ENCODE assay signal across 8 mouse cellular contexts in genomic region chr6:7660377-7661080, GRCm38 (mm10). TPM values are rescaled to one million over a fixed set of nuclear protein-coding genes. Genes with fewer than 3 reads are reported as not detected.
DNase-seq lines count a peak whose midpoint lies in the region; ATAC-seq and TF ChIP-seq lines count a peak whose summit lies in the region.

No protein-coding gene starts in this region.

- TF ChIP-seq POLR2A in cortical plate, adult 2 months (IDR thresholded peaks at IDR 0.05; ENCODE audit: extremely low read depth, insufficient read depth, low read length), result no peak

- peak; percentile 73 for DNase-seq in embryonic facial prominence, embryonic 11.5 days (ENCODE audit: low spot score)
- no peak for DNase-seq in embryonic facial prominence, embryonic 10.5 days (ENCODE audit: low spot score)
- DNase-seq in lung, embryonic 14.5 days, result peak; percentile 81
- DNase-seq in lung, postnatal 14 days, result no peak
- DNase-seq in large intestine, adult 2 months (ENCODE audit: low read depth, low spot score), result peak; percentile 14
- DNase-seq in testis, postnatal 10 days (ENCODE audit: low spot score), result no peak
- no peak for DNase-seq in right cerebral cortex, postnatal 14 days

- no peaks in the 10 kb centered on the region for H3K9me3 ChIP-seq in embryonic facial prominence, embryonic 11.5 days (replicated peaks; ENCODE audit: control insufficient read depth, low read length)
- no peaks in the 10 kb centered on the region for H3K9me3 ChIP-seq in embryonic facial prominence, embryonic 10.5 days
- no peaks in the 10 kb centered on the region for H3K9me3 ChIP-seq in lung, embryonic 14.5 days (ENCODE audit: low read depth, low read length)

- H3K4me1 ChIP-seq in embryonic facial prominence, embryonic 11.5 days (ENCODE audit: control insufficient read depth, insufficient read depth, low read length), result no peaks in the 10 kb centered on the region
- H3K4me1 ChIP-seq in embryonic facial prominence, embryonic 10.5 days, result no peaks in the 10 kb centered on the region
- H3K4me1 ChIP-seq in lung, embryonic 14.5 days (ENCODE audit: insufficient read depth), result no peaks in the 10 kb centered on the region
- no peaks in the 10 kb centered on the region for H3K4me1 ChIP-seq in cortical plate, adult 2 months (ENCODE audit: control insufficient read depth, insufficient read depth, low read length)

- peak; percentile 73 for TF ChIP-seq CTCF in lung, embryonic 14.5 days (IDR thresholded peaks at IDR 0.05; ENCODE audit: low read depth)
- peak; percentile 32; the same call in 1 of the 2 replicates for TF ChIP-seq CTCF in cortical plate, adult 2 months (IDR thresholded peaks at IDR 0.05; ENCODE audit: extremely low read depth, insufficient read depth, low read length)

- 65% methylated on average over 5 of the region's 5 CpGs for WGBS in embryonic facial prominence, embryonic 11.5 days
- WGBS in embryonic facial prominence, embryonic 10.5 days, result 68% methylated on average over 5 of the region's 5 CpGs
- WGBS in lung, embryonic 14.5 days, result 57% methylated on average over 5 of the region's 5 CpGs
- WGBS in large intestine, adult 2 months, result 60% methylated on average over 5 of the region's 5 CpGs

- H3K27me3 ChIP-seq in embryonic facial prominence, embryonic 11.5 days (ENCODE audit: control insufficient read depth, insufficient read depth, low read length), result no peaks in the 10 kb centered on the region
- H3K27me3 ChIP-seq in embryonic facial prominence, embryonic 10.5 days (replicated peaks; ENCODE audit: low read depth, poor library complexity, severe bottlenecking), result no peaks in the 10 kb centered on the region
- no peaks in the 10 kb centered on the region for H3K27me3 ChIP-seq in lung, embryonic 14.5 days (ENCODE audit: insufficient read depth, low read length)

- no peak overlapping the region for H3K9ac ChIP-seq in embryonic facial prominence, embryonic 11.5 days (replicated peaks; ENCODE audit: low read length)
- H3K9ac ChIP-seq in lung, embryonic 14.5 days, result no peak overlapping the region

- no peak overlapping the region for H3K4me3 ChIP-seq in embryonic facial prominence, embryonic 11.5 days (ENCODE audit: low read depth, low read length)
- H3K4me3 ChIP-seq in embryonic facial prominence, embryonic 10.5 days, result no peak overlapping the region
- no peak overlapping the region for H3K4me3 ChIP-seq in lung, embryonic 14.5 days (ENCODE audit: low read depth, low read length)
- no peak overlapping the region for H3K4me3 ChIP-seq in cortical plate, adult 2 months (ENCODE audit: insufficient read depth, low read length)

- H3K36me3 ChIP-seq in embryonic facial prominence, embryonic 11.5 days (replicated peaks; ENCODE audit: control insufficient read depth, insufficient read depth, low read depth, low read length), result no peaks in the 10 kb centered on the region
- H3K36me3 ChIP-seq in embryonic facial prominence, embryonic 10.5 days (replicated peaks), result no peaks in the 10 kb centered on the region
- no peaks in the 10 kb centered on the region for H3K36me3 ChIP-seq in lung, embryonic 14.5 days (ENCODE audit: insufficient read depth)

- no peak overlapping the region for H3K27ac ChIP-seq in embryonic facial prominence, embryonic 11.5 days (replicated peaks; ENCODE audit: low read depth, low read length)
- H3K27ac ChIP-seq in embryonic facial prominence, embryonic 10.5 days (replicated peaks), result no peak overlapping the region
- no peak overlapping the region for H3K27ac ChIP-seq in lung, embryonic 14.5 days (ENCODE audit: low read depth)
- H3K27ac ChIP-seq in cortical plate, adult 2 months (ENCODE audit: insufficient read depth, low read length), result no peak overlapping the region

- H3K4me2 ChIP-seq in embryonic facial prominence, embryonic 11.5 days (ENCODE audit: low read depth, low read length), result no peak overlapping the region
- H3K4me2 ChIP-seq in lung, embryonic 14.5 days, result no peak overlapping the region

- no peak for ATAC-seq in embryonic facial prominence, embryonic 11.5 days (replicated peaks; ENCODE audit: insufficient number of reproducible peaks, low FRiP score, low TSS enrichment, low read depth)
- ATAC-seq in lung, embryonic 14.5 days (ENCODE audit: insufficient read depth), result peak; percentile 49; the same call in 1 of the 2 replicates

RNA-seq across cellular contexts. Expression of gene Asns, which starts 32.5 kb away (rescaled TPM):
- polyA plus RNA-seq in embryonic facial prominence, embryonic 11.5 days (2014; fragmentation: Nextera tagmentation; extraction: Ambion mirVana), result 87.7 and 93.2 TPM in 2 replicates
- 83.0 and 90.5 TPM in 2 replicates for polyA plus RNA-seq in embryonic facial prominence, embryonic 10.5 days (2016; fragmentation: Nextera tagmentation; extraction: Ambion mirVana)
- 68.4 and 68.9 TPM in 2 replicates for polyA plus RNA-seq in lung, embryonic 14.5 days (2014; fragmentation: Nextera tagmentation; extraction: Ambion mirVana)
- 86.3 and 88.9 TPM in 2 replicates for polyA plus RNA-seq in cortical plate, adult 2 months (2012; rRNA removed)
- polyA plus RNA-seq in large intestine, adult 2 months (2012; rRNA removed), result 28.4 and 38.1 TPM in 2 replicates

Comparison
In these comparisons a context has a peak if more than half of its experiments do, and no peak if none do; other contexts are left out.
1. DNase-seq: peak in embryonic facial prominence, embryonic 11.5 days (single experiment), lung, embryonic 14.5 days (single experiment) and large intestine, adult 2 months (single experiment); none in embryonic facial prominence, embryonic 10.5 days (single experiment), lung, postnatal 14 days (single experiment), testis, postnatal 10 days (single experiment) and right cerebral cortex, postnatal 14 days (single experiment).